Mouse (Mus musculus) forebrain, embryonic 16.5 days (tissue): Measurements from ENCODE around the gene Fam149a. TPM values are rescaled to one million over a fixed set of nuclear protein-coding genes. Genes with fewer than 3 reads are reported as not detected.

Source experiments
- polyA plus RNA-seq: library from polyadenylated mRNA; unstranded; fragments of >200 nt; fragmentation: Nextera tagmentation; extraction: Ambion mirVana; gene quantifications from 2 replicates; pipeline ENCODE4 v1.2.1, GENCODE M21; 2015

Gene Fam149a
- polyA plus RNA-seq, 1 experiment from 2014 or later: 5.7 TPM

Other genes starting within 250 kb of the Fam149a start
- not detected in 2 replicates for gene F11, start 120.3 kb downstream of the Fam149a start, polyA plus RNA-seq
- gene Klkb1, start 87.4 kb downstream of the Fam149a start, polyA plus RNA-seq: 0.06 TPM in 1 of 2 replicates, not detected in the other
- not detected in 2 replicates for gene Gm45753, start 73.8 kb downstream of the Fam149a start, polyA plus RNA-seq
- 0.85 and 0.94 TPM in 2 replicates for gene Cyp4v3, start 49.1 kb downstream of the Fam149a start, polyA plus RNA-seq
- 0.98 and 0.99 TPM in 2 replicates for gene Tlr3, start 28.8 kb upstream of the Fam149a start, polyA plus RNA-seq
- gene Sorbs2, start 125.5 kb upstream of the Fam149a start, polyA plus RNA-seq: 79.8 and 92.6 TPM in 2 replicates